Mouse (Mus musculus) midbrain, embryonic 13.5 days (tissue): Measurements from ENCODE around the gene Smim5. TPM values are rescaled to one million over a fixed set of nuclear protein-coding genes. Genes with fewer than 3 reads are reported as not detected.
"Not testable (repeated sequence)": the region's sequence is repeated elsewhere in the genome, so short reads cannot be mapped to it uniquely, and the experiment has no call there.

Experiments
- ATAC-seq: fragments of 200-750 bp; cut with Nextera tagmentation; 2 replicates; pipeline ENCODE4 v1.8.0; 2017; ENCODE audit warnings: mild to moderate bottlenecking, moderate TSS enrichment, moderate library complexity
- H3K27ac ChIP-seq: fragments of 300-500 bp; sonication (generic); 2 replicates; pipeline ENCODE4 v1.5.1; 2015; ENCODE audit warnings: inconsistent platforms, mild to moderate bottlenecking, moderate library complexity
- H3K27me3 ChIP-seq: fragments of 300-500 bp; sonication (generic); 2 replicates; pipeline ENCODE4 v1.6.1; 2015; ENCODE audit warnings: mild to moderate bottlenecking, inconsistent platforms
- H3K36me3 ChIP-seq: fragments of 300-500 bp; sonication (generic); 2 replicates; pipeline ENCODE4 v1.6.1; 2015; ENCODE audit warnings: mild to moderate bottlenecking, inconsistent platforms
- H3K4me1 ChIP-seq: fragments of 300-500 bp; sonication (generic); replicated peaks from 2 replicates; pipeline ENCODE4 v1.6.1; 2015; ENCODE audit warnings: inconsistent platforms
- H3K4me2 ChIP-seq: fragments of 300-500 bp; sonication (generic); replicated peaks from 2 replicates; pipeline ENCODE4 v1.6.1; 2015; ENCODE audit warnings: moderate library complexity, mild to moderate bottlenecking, inconsistent platforms
- H3K4me3 ChIP-seq: fragments of 300-500 bp; sonication (generic); replicated peaks from 2 replicates; pipeline ENCODE4 v1.5.1; 2015; ENCODE audit warnings: mild to moderate bottlenecking, inconsistent platforms
- H3K9ac ChIP-seq: fragments of 300-500 bp; sonication (generic); replicated peaks from 2 replicates; pipeline ENCODE4 v1.6.1; 2015; ENCODE audit warnings: mild to moderate bottlenecking, inconsistent platforms
- H3K9me3 ChIP-seq: fragments of 300-500 bp; sonication (generic); 2 replicates; pipeline ENCODE4 v1.6.1; 2016; ENCODE audit warnings: mild to moderate bottlenecking, inconsistent platforms
- WGBS: fragments of 180-500 bp; shearing (Covaris S2); methylation state at CpG from one replicate; pipeline ENCODE4 v1.1.7; 2015; 5-methylcytosine and 5-hydroxymethylcytosine counted together
- polyA plus RNA-seq: library from polyadenylated mRNA; unstranded; fragments of >200 nt; fragmentation: Nextera tagmentation; extraction: Ambion mirVana; gene quantifications from 2 replicates; pipeline ENCODE4 v1.2.1, GENCODE M21; 2015

Gene Smim5
- polyA plus RNA-seq, result 0.97 and 1.4 TPM in 2 replicates

GRCm38 (mm10) chr11:115899486-115900266, at the start of gene Smim5:
Gene Smim5 (plus strand): TSS chr11:115899966.
- H3K27ac ChIP-seq, result 0 out of 2 replicates have a peak within 1 kb of the TSS, but pooled peaks have one; percentile 9
- no peaks in the 10 kb centered on the region for H3K9me3 ChIP-seq
- peaks cover 19% of the 10 kb centered on the region for H3K4me1 ChIP-seq
- peak within 1 kb of the TSS; percentile 17; the same call in 1 of the 2 replicates for H3K9ac ChIP-seq
- no peak within 1 kb of the TSS for H3K4me3 ChIP-seq
- H3K36me3 ChIP-seq, result peaks cover 28% of the 10 kb centered on the region
- no peak for ATAC-seq
- 30% methylated on average over 16 of the region's 16 CpGs for WGBS
- H3K4me2 ChIP-seq, result no peak within 1 kb of the TSS
- no peaks in the 10 kb centered on the region for H3K27me3 ChIP-seq

GRCm38 (mm10) chr11:115854674-115855073, 45.1 kb upstream of the Smim5 start:
- no peak for ATAC-seq

GRCm38 (mm10) chr11:115857146-115857545, 42.6 kb upstream of the Smim5 start:
- not testable (repeated sequence) for H3K9me3 ChIP-seq, H3K36me3 ChIP-seq, H3K9ac ChIP-seq, ATAC-seq, H3K4me3 ChIP-seq, H3K27ac ChIP-seq, H3K4me2 ChIP-seq
- peaks cover 19% of the 10 kb centered on the region for H3K4me1 ChIP-seq
- WGBS, result 89% methylated on average over 4 of the region's 4 CpGs
- H3K27me3 ChIP-seq, result peaks cover 65% of the 10 kb centered on the region

More at GRCm38 (mm10) chr11:115854674-115855073, 45.1 kb upstream of the Smim5 start:
- Histone ChIP-seq H3K27ac (no peak overlapping the region), H3K4me1 (peaks cover 17% of the 10 kb centered on the region), H3K4me3 (no peak overlapping the region), H3K9me3 (no peaks in the 10 kb centered on the region), H3K4me2 (no peak overlapping the region), H3K36me3 (no peaks in the 10 kb centered on the region), H3K27me3 (peaks cover 40% of the 10 kb centered on the region), H3K9ac (no peak overlapping the region; the same call in 1 of the 2 replicates)
- WGBS, result 82% methylated on average over 6 of the region's 6 CpGs

- no peaks in the 10 kb centered on the region for H3K9me3 ChIP-seq
- H3K9ac ChIP-seq, result no peak overlapping the region
- H3K4me1 ChIP-seq, result peaks cover 19% of the 10 kb centered on the region
- H3K36me3 ChIP-seq, result no peaks in the 10 kb centered on the region
- ATAC-seq, result no peak
- no peak overlapping the region for H3K4me3 ChIP-seq
- peaks cover 72% of the 10 kb centered on the region for H3K27me3 ChIP-seq
- WGBS, result 43% methylated on average over 13 of the region's 13 CpGs
- H3K27ac ChIP-seq, result no peak overlapping the region
- H3K4me2 ChIP-seq, result no peak overlapping the region
Observed at GRCm38 (mm10) chr11:115857936-115858335, 41.8 kb upstream of the Smim5 start.

- ATAC-seq, result no peak
- whole genome bisulfite sequencing, result 12% methylated on average over 27 of the region's 27 CpGs
- peak within 1 kb of the TSS; percentile 36 for H3K9ac ChIP-seq
Observed at GRCm38 (mm10) chr11:115858354-115858753, 41.4 kb upstream of the Smim5 start, which contains the start of gene Myo15b. Gene Myo15b (plus strand): TSS chr11:115858406.

GRCm38 (mm10) chr11:115859143-115859945, 40.4 kb upstream of the Smim5 start:
- H3K4me2 ChIP-seq, result peak overlapping the region; percentile 53
- H3K4me1 ChIP-seq, result peaks cover 19% of the 10 kb centered on the region
- H3K36me3 ChIP-seq, result no peaks in the 10 kb centered on the region
- H3K4me3 ChIP-seq, result peak overlapping the region; percentile 31
- peak overlapping the region; percentile 36 for H3K9ac ChIP-seq
- H3K27me3 ChIP-seq, result peaks cover 72% of the 10 kb centered on the region
- no peak overlapping the region for H3K27ac ChIP-seq
- H3K9me3 ChIP-seq, result no peaks in the 10 kb centered on the region
- ATAC-seq, result peak; percentile 91
- 1% methylated on average over 75 of the region's 75 CpGs for WGBS

More at GRCm38 (mm10) chr11:115858354-115858753, 41.4 kb upstream of the Smim5 start, which contains the start of gene Myo15b:
- Histone ChIP-seq H3K9me3 (no peaks in the 10 kb centered on the region), H3K4me3 (peak within 1 kb of the TSS; percentile 31), H3K27ac (no peak within 1 kb of the TSS), H3K27me3 (peaks cover 72% of the 10 kb centered on the region), H3K4me1 (peaks cover 19% of the 10 kb centered on the region), H3K36me3 (no peaks in the 10 kb centered on the region), H3K4me2 (peak within 1 kb of the TSS; percentile 53)

- Histone ChIP-seq H3K9me3 (no peaks in the 10 kb centered on the region), H3K9ac (no peak overlapping the region), H3K4me3 (no peak overlapping the region), H3K36me3 (no peaks in the 10 kb centered on the region), H3K27ac (no peak overlapping the region), H3K4me1 (peaks cover 10% of the 10 kb centered on the region), H3K27me3 (peaks cover 40% of the 10 kb centered on the region), H3K4me2 (no peak overlapping the region)
- no peak for ATAC-seq
- WGBS, result 89% methylated on average over 8 of the region's 8 CpGs
Observed at GRCm38 (mm10) chr11:115863895-115864294, 35.9 kb upstream of the Smim5 start.

- 89% methylated on average over 8 of the region's 8 CpGs for whole genome bisulfite sequencing
- no peak for ATAC-seq
- no peaks in the 10 kb centered on the region for H3K4me1 ChIP-seq
Observed at GRCm38 (mm10) chr11:115869393-115869792, 30.4 kb upstream of the Smim5 start.

GRCm38 (mm10) chr11:115872437-115872836, 27.3 kb upstream of the Smim5 start:
- no peak overlapping the region for H3K27ac ChIP-seq
- H3K9ac ChIP-seq, result no peak overlapping the region
- WGBS, result 65% methylated on average over 4 of the region's 4 CpGs
- no peaks in the 10 kb centered on the region for H3K4me1 ChIP-seq
- no peaks in the 10 kb centered on the region for H3K27me3 ChIP-seq
- no peaks in the 10 kb centered on the region for H3K9me3 ChIP-seq
- H3K4me3 ChIP-seq, result no peak overlapping the region
- no peak for ATAC-seq
- H3K36me3 ChIP-seq, result no peaks in the 10 kb centered on the region
- H3K4me2 ChIP-seq, result no peak overlapping the region

More at GRCm38 (mm10) chr11:115869393-115869792, 30.4 kb upstream of the Smim5 start:
- Histone ChIP-seq H3K27ac (no peak overlapping the region), H3K9ac (no peak overlapping the region), H3K27me3 (no peaks in the 10 kb centered on the region), H3K9me3 (no peaks in the 10 kb centered on the region), H3K4me3 (no peak overlapping the region), H3K36me3 (no peaks in the 10 kb centered on the region), H3K4me2 (no peak overlapping the region)

- H3K27me3 ChIP-seq, result no peaks in the 10 kb centered on the region
- no peaks in the 10 kb centered on the region for H3K36me3 ChIP-seq
- no peak overlapping the region for H3K27ac ChIP-seq
- no peak overlapping the region for H3K4me2 ChIP-seq
- no peaks in the 10 kb centered on the region for H3K9me3 ChIP-seq
- H3K4me1 ChIP-seq, result no peaks in the 10 kb centered on the region
- 91% methylated on average over 3 of the region's 3 CpGs for WGBS
- H3K9ac ChIP-seq, result no peak overlapping the region
- no peak overlapping the region for H3K4me3 ChIP-seq
- ATAC-seq, result no peak
Observed at GRCm38 (mm10) chr11:115875935-115876334, 23.8 kb upstream of the Smim5 start.

- WGBS, result 80% methylated on average over 5 of the region's 5 CpGs
- Histone ChIP-seq H3K4me1 (no peaks in the 10 kb centered on the region), H3K4me2 (no peak overlapping the region), H3K36me3 (no peaks in the 10 kb centered on the region), H3K9ac (no peak overlapping the region), H3K4me3 (no peak overlapping the region), H3K27ac (no peak overlapping the region), H3K27me3 (no peaks in the 10 kb centered on the region), H3K9me3 (no peaks in the 10 kb centered on the region)
- no peak for ATAC-seq
Observed at GRCm38 (mm10) chr11:115876438-115876837, 23.3 kb upstream of the Smim5 start.
